Comparison of ENCODE assay signal across 8 mouse cellular contexts in genomic region chr9:13299190-13299589, GRCm38 (mm10). TPM values are rescaled to one million over a fixed set of nuclear protein-coding genes. Genes with fewer than 3 reads are reported as not detected.
DNase-seq lines count a peak whose midpoint lies in the region; ATAC-seq lines count a peak whose summit lies in the region.

No protein-coding gene starts in this region.

- peaks cover 19% of the 10 kb centered on the region for H3K4me1 ChIP-seq in brown adipose tissue, adult 24 weeks (ENCODE audit: control insufficient read depth, insufficient read depth, insufficient read length, low read length)
- H3K4me1 ChIP-seq in heart, embryonic 15.5 days (replicated peaks), result peaks cover 60% of the 10 kb centered on the region
- H3K4me1 ChIP-seq in lung, embryonic 15.5 days, result peaks cover 55% of the 10 kb centered on the region

- H3K9me3 ChIP-seq in heart, embryonic 15.5 days (replicated peaks), result no peaks in the 10 kb centered on the region
- no peaks in the 10 kb centered on the region for H3K9me3 ChIP-seq in lung, embryonic 15.5 days

- WGBS in heart, embryonic 15.5 days, result 67% methylated on average over 6 of the region's 6 CpGs
- 72% methylated on average over 6 of the region's 6 CpGs for WGBS in lung, embryonic 15.5 days

- H3K36me3 ChIP-seq in heart, embryonic 15.5 days, result no peaks in the 10 kb centered on the region
- no peaks in the 10 kb centered on the region for H3K36me3 ChIP-seq in lung, embryonic 15.5 days

- peak overlapping the region; percentile 98 for H3K4me3 ChIP-seq in brown adipose tissue, adult 24 weeks (ENCODE audit: insufficient read depth, low read depth, low read length)
- H3K4me3 ChIP-seq in heart, embryonic 15.5 days, result peak overlapping the region; percentile 62
- H3K4me3 ChIP-seq in lung, embryonic 15.5 days, result peak overlapping the region; percentile 65

- DNase-seq in heart, adult 11 months, result peak; percentile 96
- DNase-seq in heart, postnatal 4 days, result no peak
- no peak for DNase-seq in yolk sac, embryonic 10.5 days (ENCODE audit: low spot score)
- DNase-seq in adrenal gland, postnatal 10 days, result no peak
- no peak for DNase-seq in spleen, adult 18-20 months

- H3K9ac ChIP-seq in heart, embryonic 15.5 days, result peak overlapping the region; percentile 25; the same call in 1 of the 2 replicates
- H3K9ac ChIP-seq in lung, embryonic 15.5 days, result no peak overlapping the region

- H3K27ac ChIP-seq in brown adipose tissue, adult 24 weeks (replicated peaks; ENCODE audit: low read depth, low read length), result peak overlapping the region; percentile 73
- H3K27ac ChIP-seq in heart, embryonic 15.5 days, result peak overlapping the region; percentile 84
- no peak overlapping the region for H3K27ac ChIP-seq in lung, embryonic 15.5 days

- no peaks in the 10 kb centered on the region for H3K27me3 ChIP-seq in heart, embryonic 15.5 days
- no peaks in the 10 kb centered on the region for H3K27me3 ChIP-seq in lung, embryonic 15.5 days

- ATAC-seq in heart, embryonic 15.5 days (replicated peaks; ENCODE audit: insufficient number of reproducible peaks, insufficient read depth, low FRiP score, low read depth), result no peak
- no peak for ATAC-seq in lung, embryonic 15.5 days (ENCODE audit: borderline replicate concordance, extremely low read depth, low FRiP score, low TSS enrichment)

- peak overlapping the region; percentile 90 for H3K4me2 ChIP-seq in heart, embryonic 15.5 days
- H3K4me2 ChIP-seq in lung, embryonic 15.5 days, result peak overlapping the region; percentile 98

RNA-seq across cellular contexts. Expression of gene Maml2, which starts 1.4 kb away (rescaled TPM):
- 10 to 100 TPM; 11.9 to 13.2 TPM for total RNA-seq in heart, postnatal 4 days (2021)
- 1.6 and 2.5 TPM in 2 replicates for polyA plus RNA-seq in brown adipose tissue, adult 24 weeks (2012; ENCODE audit: insufficient read depth, insufficient read length, missing spikeins)
- 9.5 and 10.1 TPM in 2 replicates for polyA plus RNA-seq in heart, embryonic 15.5 days (2015; fragmentation: Nextera tagmentation; extraction: Ambion mirVana)
- polyA plus RNA-seq in lung, embryonic 15.5 days (2015; fragmentation: Nextera tagmentation; extraction: Ambion mirVana), result 13.3 and 14.5 TPM in 2 replicates
- total RNA-seq in adrenal gland, postnatal 10 days (2021), result 1 to 10 TPM; 7.4 to 9.4 TPM

RNA-seq across cellular contexts. Expression of gene Ccdc82, which starts 52.4 kb away (rescaled TPM):
- total RNA-seq in heart, postnatal 4 days (2021), result 10 to 100 TPM; 13.0 to 13.5 TPM
- polyA plus RNA-seq in brown adipose tissue, adult 24 weeks (2012; ENCODE audit: insufficient read depth, insufficient read length, missing spikeins), result 5.5 and 7.6 TPM in 2 replicates
- 7.4 and 7.6 TPM in 2 replicates for polyA plus RNA-seq in heart, embryonic 15.5 days (2015; fragmentation: Nextera tagmentation; extraction: Ambion mirVana)
- 11.4 and 13.3 TPM in 2 replicates for polyA plus RNA-seq in lung, embryonic 15.5 days (2015; fragmentation: Nextera tagmentation; extraction: Ambion mirVana)
- 10 to 100 TPM; 12.8 to 18.6 TPM for total RNA-seq in adrenal gland, postnatal 10 days (2021)

RNA-seq across cellular contexts. Expression of gene Jrkl, which starts 53.6 kb away (rescaled TPM):
- total RNA-seq in heart, postnatal 4 days (2021), result 1 to 10 TPM; 7.9 to 8.6 TPM
- polyA plus RNA-seq in brown adipose tissue, adult 24 weeks (2012; ENCODE audit: insufficient read depth, insufficient read length, missing spikeins), result 4.4 and 5.8 TPM in 2 replicates
- 7.6 and 8.7 TPM in 2 replicates for polyA plus RNA-seq in heart, embryonic 15.5 days (2015; fragmentation: Nextera tagmentation; extraction: Ambion mirVana)
- 10.0 and 10.1 TPM in 2 replicates for polyA plus RNA-seq in lung, embryonic 15.5 days (2015; fragmentation: Nextera tagmentation; extraction: Ambion mirVana)
- total RNA-seq in adrenal gland, postnatal 10 days (2021), result 10 to 100 TPM in 1 of 2 experiments, 1 to 10 TPM in 1; 6.8 to 10.2 TPM
